Mouse (Mus musculus): Measurements from ENCODE around the gene Rab4a.

- TF ChIP-seq CTCF (IDR thresholded peaks at IDR 0.05) (no peak), EP300 (IDR thresholded peaks at IDR 0.05) (no peak)
Measured at GRCm38 (mm10) chr8:123882412-123882811, 76.6 kb downstream of the Rab4a start.

Data from lung, postnatal 0 days (tissue).